Mouse (Mus musculus) embryo, embryonic 11.5 days (tissue): ENCODE results near the gene Klrb1a.
"Not testable (repeated sequence)": the region's sequence is repeated elsewhere in the genome, so short reads cannot be mapped to it uniquely, and the experiment has no call there.

Experiments used
- DNase-seq: peaks from one replicate; pipeline ENCODE4 v3.0.0-alpha.2; 2012; ENCODE audit warnings: low read depth, low spot score

Gene Klrb1a

DNA sequence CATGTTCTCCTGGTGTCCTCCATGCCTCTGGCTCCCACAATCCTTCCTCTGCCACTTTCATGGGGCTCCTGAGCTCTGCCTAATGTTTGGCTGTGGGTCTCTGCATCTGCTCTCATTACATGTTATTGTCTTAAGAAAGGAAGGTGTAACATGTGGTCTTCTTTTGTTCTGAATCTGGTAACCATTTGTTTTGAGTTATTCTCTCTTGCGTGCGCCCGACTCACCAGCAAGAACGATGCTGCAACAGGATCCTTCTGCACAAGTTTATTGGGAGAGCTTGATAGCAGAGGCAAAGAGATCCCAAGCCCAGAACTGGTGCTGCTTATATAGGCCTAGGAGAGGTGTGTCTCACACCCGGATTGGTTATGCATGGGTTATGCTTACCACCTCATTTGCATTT lies at the start of gene Klrb1a:
TSS of gene Klrb1a (minus strand) at position 101 of the 400 bp plus-strand sequence.
- DNase-seq: not testable (repeated sequence)

DNA sequence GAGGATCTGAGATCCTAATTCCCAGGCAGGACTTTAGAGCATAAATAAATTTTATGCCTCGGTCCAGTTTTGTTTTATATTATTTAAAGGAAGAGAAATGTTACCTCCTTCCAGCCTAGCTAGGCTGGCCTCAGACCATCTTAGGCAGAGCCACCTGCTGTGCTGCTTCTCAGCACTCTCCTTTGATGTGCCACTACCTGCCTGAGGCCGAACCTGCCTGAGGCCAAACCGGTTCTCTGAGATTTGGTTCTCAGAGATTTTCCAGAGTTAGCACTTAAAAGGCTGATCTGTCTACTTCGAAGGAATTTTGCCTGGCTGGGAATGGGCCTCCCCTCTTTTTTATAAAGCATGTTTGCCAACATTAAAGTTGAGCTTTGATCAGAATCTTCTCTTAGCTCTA lies 46.6 kb upstream of the Klrb1a start:
- no peak for DNase-seq

DNA sequence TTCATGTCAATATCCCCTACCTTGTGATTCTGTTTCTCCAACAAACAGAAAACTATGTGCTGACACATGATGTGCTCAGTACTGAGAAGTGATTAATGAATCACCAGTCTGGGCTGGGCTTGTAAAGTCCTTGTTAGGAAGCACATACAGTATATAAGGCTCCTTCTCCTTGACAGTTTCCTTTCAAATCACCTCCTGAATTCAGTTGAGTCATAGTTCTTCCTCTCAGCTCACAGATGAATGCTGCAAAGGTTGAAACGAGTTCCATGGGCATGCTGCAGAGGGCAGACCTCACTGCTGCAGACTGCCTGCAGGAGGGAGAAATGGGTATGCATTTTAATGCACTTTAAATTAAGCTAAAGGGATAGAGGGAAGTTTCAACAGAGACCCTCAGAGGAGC lies 38.9 kb upstream of the Klrb1a start, which contains the start of gene Clec2h:
TSS of gene Clec2h (plus strand) at position 180 of the 400 bp plus-strand sequence.
- DNase-seq: no peak

DNA sequence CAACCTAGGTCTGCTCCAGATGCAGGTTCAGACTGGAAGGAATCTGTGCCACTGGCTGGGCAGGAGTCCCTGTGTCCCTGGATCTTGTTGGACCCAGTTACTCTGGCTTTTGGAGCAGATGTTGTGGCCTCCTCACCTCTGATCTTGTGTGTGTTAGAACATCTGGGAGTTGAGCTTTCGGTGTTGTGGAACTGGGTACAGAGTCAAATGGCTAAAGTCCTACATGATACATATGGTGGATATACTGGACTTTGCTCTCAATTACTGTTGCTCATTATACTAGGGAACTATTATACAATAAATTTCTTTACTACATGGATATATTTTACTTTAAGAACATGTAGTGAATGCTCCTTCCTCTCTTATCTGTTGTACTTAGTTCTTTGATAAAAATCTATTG lies 37.9 kb upstream of the Klrb1a start:
- no peak for DNase-seq

DNA sequence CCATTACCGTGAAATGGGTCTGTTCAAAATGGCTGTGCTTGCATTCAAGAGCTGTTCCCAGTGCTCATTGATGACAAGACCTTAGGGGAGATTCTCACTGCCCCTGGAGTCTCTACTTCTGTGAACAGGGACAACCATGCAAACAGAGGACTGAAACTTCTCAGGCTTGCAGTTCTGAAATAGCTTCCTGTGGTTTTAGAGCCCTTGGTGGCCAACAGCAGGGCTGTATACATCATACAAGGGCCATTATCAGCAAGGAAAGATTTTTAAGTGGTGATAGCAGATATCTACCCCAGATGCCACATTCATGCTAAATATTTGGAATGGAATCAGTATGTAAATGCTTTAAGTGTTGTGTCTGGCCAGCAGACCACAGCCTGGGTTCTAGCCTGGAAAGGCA lies 29.6 kb upstream of the Klrb1a start:
- no peak for DNase-seq

DNA sequence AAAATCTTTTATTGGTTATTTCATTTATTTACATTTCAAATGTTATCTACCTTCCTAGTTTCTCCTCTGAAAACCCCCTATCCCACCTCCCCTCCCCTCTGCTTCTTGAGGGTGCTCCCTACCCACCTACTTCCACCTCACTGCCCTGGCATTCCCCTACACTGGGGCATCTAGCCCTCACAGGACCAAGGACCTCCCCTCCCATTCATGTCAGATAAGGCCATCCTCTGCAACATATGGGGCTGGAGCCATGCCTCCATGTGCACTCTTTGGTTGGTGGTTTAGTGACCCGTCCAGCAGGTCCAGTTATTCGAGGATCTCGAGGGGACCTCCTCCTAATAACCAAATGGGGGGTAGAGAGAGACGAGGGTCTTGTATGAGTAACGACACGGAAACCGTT lies 27.5 kb upstream of the Klrb1a start:
- DNase-seq: not testable (repeated sequence)

DNA sequence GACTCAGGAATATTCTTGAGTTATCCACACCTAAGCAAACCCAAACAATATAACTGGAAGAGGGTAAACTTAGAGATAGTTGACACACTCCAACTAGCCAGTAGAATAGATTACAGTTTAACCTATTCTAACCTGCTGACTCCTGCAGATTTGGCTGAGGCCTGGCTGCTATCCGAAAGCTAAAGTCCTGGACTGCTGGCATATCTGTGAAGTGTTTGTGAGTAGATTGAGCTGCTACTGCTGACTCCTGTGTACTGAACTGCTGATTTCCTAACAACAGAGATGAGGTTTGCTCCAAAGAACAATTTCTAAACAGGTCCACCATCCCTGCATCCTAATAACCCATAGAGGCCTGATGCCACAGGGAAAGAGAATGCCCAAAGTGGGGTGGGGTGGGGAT lies 26.9 kb upstream of the Klrb1a start:
- DNase-seq: no peak

DNA sequence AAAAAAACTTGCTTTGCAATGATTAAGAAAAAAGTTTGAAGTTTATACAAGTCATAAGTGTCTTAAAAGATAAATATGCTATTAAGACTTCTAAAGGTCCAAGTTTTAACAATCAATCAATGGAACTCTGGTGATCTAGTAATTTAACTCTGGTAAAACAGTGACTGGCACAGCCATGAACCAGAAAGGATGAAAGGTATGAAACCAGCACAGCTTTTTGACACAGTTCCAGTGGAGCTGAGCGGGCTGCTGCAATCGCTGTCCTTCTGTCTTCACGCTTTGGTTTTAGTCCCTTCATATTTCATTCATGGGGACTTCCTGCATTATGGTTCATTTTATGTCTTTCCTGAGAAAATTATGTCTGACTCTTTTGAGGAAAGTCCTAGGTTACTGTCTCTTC lies 26.3 kb upstream of the Klrb1a start:
- DNase-seq: no peak

DNA sequence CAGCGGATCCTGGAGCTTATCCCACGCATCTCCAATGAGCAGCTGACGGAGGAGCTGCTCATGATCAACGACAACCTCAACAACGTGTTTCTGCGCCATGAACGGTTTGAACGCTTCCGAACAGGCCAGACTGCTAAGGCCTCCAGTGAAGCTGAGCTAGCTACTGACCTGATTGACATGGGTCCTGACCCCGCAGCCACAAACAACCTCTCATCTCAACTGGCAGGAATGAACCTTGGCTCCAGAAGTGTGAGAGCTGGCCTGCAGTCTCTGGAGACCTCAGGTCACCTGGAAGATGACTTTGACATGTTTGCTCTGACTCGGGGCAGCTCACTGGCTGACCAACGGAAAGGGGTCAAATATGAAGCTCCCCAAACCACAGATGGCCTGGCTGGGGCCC lies 22.4 kb upstream of the Klrb1a start:
- DNase-seq: not testable (repeated sequence)

DNA sequence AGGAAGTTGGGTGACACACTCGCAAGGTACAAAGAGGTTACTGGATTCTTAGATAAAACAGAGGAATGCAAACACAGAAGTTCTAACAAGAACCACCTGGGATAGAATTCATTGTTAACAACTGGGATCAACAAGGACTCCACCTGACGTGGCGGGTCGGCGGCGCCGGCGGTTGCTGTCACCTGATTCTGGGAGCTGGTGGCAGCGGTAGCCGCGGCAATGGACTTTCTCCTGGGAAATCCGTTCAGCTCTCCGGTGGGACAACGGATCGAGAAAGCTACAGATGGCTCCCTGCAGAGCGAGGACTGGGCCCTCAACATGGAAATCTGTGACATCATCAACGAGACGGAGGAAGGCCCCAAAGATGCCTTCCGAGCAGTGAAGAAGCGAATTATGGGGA lies 21.4 kb upstream of the Klrb1a start:
- not testable (repeated sequence) for DNase-seq

DNA sequence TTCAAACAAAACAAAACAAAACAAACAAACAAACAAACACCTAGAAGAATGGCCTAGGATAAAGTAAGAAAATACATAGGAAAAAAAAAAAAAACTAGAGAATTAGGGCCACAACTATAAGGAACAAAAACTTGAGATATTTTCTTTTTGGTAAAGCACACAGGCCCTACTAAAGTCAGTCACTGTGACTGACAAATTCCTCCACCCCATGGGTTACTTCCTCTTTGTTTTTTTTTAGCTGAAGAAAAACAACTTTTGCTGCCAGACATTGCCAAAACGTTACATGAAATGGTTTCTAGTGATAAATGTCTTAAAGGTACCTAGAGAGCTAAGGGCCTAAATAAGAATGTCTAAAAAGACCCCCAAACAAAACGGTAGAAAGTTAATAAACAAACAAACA lies 20.7 kb upstream of the Klrb1a start:
- DNase-seq: no peak

DNA sequence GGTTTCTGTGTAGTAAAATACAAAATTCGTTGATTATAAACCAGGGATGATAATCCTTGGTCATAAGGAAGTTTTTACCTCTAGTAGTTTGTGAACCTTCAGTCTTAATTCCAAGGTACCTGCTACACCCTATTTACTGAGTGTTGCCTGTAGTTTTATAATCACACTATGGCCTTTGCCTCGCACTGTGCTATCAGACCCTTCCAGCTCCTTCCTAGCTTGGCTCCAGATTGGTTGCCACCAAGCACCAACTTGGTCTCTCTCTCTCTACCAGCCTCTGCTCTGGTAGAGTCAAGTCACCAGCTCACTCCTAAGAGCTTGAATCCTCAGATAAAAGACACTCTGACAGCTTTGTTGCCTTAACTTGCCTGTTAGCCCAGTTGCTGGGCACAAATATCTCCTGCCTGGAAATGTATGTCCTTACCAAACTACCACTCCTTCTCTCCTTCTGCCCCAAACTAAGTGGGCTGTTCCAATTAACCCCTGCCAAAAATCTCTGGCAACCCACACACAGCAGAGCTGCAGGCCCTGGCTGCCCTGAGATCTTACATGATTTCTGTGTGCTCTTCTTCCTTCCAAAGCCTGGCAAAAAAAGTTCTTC lies 17.9 kb upstream of the Klrb1a start:
- no peak for DNase-seq

DNA sequence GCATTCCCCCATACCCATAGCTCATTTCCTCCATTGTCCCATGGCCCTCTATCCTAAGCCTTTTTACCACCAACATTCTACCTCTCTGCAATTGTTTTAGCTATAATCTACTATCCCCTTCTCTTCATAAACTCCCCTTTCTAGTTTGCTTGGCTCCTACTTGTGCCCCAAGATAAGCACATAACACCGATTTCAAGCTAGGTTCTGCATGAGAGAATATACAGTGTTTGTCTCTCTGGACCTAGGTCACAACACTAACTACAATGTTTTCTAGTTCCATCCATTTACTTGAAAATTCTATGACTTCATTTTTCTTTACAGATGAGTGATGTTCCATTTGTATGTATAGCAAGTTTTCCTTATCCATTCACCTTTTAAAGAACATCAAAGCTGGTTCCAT lies 17.3 kb upstream of the Klrb1a start:
- DNase-seq: no peak

DNA sequence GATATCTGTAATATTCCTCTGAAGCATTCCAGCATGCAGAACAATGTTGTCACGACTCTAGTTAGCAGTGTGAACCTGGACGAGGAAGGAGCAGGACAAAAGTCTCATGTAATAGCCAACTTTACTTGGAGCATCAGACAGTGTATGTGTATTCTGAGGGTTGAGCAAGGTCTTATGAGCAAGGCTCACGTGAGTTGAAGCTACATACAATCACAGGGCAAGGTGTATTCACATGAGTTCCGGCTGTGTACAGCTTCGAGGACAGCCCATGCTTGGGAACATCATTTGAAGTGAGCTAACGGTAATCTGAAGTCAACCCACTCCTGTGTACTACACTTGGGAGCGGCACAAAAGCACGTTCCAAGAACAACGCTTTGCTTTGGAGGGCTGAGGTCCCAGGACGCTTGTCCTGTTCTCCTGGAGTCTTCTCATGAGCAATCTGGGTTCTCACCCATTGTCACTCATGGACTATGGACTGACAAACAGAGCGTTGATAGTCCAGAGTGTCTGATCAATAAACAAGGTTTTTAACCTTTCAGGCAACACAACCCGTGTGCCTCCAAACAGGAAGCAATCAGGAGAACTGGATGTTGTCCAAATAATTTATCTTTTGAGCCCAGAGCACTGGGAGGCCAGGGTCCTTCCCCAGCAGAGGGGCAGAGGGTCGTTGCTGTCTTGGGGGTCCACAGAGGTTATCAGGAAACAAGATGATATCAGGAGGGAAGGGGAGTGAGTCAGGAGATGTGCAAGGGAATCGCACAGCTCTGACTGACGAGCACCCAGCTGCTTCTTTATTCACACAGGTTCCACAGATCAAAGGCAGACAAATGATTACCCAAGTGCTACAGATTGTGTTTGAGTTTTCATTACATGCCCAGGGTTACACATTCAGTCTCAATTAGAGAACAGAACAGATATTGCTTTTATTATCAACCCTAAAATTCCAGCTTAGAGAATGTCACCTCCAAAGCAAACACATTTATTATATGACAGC lies 7.9 kb upstream of the Klrb1a start:
- not testable (repeated sequence) for DNase-seq

DNA sequence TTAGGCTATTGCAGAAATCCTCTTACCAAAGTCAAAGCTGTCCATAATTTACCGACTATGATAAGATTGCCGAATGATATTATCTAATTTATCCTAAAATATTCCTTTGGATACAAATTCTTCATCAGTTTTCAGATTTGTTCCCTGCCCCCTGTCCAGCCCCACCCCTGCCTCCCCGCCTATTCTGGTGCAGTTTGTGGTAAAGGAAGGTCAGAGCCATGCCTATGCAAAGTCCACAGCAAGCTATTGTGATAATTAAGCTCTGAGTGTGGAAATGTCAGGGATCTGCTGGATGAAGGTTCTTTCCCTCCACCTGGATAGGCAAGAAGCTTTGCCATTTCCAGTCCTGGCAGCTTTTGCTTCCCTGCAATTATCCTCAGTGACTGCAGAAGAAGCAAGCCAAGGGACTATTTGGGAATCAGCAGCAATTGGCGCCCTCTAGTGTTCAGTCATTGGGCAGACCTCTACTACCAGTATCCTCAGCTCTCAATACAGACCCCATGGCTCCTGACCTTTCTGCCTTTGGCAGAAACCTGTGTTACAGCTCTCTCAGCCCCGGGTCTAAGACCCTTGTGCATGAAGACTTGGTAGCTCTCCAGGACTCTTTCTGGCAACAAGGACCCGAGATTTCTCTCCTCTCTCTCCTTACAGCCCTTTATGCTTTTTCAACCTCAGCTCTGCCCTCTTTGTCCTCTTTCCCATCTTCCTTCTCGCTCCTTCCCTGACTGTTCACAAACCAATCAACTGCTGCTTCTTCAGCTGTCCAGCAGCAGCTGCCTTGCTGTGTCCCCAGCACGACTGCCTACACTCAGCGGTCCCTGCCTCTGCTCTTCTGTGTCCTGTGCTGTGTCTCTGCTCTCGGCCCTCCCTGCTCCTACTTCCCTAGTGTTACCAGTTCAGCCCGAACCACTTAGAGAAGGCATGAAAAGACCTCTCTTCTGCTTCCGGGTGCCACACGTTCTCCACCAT lies 6.7 kb upstream of the Klrb1a start:
- DNase-seq: peak; percentile 46

DNA sequence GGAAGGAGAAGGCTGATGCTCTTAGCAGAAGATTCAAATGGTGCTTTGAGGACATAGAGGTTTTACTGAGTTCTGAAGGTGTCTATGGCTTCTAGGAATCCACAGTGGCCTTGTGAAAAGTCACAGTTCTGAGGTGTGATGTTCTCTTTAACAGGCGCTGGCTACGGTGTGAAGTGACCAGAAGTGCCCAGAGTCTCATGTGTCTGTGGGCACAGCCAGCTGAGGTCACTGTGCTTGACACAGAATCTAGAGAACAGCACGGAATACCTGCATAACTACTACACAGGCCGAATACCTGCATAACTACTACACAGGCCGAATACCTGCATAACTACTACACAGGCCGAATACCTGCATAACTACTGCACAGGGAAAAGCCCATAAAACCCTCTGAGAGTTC lies 1.9 kb upstream of the Klrb1a start:
- DNase-seq: not testable (repeated sequence)

DNA sequence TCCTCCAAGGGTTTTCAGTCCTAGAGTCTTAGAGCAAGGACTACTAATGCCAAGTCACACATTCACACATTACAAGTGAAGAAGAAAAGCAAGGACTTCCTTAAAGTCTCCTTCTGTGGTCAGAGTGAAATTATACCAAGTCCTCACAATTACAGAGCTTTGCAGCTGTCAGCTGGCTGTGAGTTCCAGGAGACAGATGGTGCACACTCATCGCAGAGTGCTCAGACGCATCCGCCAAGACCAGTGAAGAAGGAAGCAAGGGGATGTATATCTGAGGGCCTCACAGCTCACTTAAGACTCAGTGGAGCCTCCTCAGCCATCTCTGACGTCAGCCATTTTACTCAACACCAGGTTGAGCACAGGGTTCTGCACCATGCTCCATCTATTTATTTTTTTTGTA lies 1.1 kb upstream of the Klrb1a start:
- no peak for DNase-seq

DNA sequence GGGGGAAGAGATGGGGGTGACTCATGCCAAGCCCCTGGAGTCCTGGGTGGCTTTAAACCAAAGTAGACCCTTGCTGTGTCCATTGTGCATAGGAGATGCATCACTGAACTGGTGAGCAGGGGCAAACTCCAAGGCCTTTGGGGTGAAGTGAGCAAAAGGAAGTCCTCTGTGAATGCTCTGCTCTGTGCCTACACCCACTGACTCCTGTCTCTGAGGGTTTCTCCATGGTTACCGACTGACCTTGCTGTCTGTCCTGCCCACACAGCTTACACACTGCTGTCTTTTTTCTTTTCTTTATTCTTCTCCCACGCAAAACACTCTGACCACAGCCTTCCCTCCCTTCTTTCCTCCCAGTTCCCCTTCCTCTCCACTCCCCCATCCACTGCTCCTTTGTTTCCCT lies 600 bp downstream of the Klrb1a start:
- DNase-seq: no peak

DNA sequence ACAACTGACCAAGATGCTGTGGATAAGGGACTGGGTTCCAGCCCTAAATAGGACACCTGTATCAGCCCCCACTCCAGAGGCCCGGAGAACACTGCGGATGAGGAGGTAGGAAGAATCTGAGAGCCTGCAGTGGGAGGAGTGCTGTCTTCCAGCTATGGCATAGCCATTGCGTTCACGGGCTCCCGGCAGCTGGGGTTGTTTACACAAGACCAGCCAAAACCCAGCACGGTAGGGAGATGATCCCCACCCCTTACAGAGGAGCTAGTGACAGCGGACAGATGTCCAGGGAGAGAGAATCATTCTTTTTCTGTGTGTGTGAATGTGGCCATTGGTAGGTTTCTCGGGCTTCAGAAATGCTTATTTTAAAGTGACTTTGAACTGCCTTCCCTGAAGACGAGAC lies 17.0 kb downstream of the Klrb1a start:
- DNase-seq: no peak

DNA sequence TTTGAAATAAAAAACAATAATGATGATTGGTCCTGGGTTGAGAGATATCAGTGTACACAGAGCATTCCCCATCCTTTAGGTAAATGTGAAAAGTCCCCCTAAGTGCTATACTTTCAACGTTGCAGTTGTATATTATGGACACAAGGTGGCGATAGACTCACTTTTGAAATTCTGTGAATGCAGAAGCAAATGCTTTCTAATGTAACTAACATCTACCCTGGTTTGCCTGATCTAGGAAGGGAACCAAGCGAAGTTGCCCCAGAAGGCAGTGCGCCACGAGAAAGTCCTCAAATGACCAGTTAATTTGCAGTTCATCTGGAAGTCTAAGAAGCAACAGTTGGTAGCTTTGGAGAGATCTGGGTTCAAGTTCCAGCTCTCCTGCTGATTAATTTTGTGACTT lies 18.8 kb downstream of the Klrb1a start:
- peak; percentile 14 for DNase-seq

DNA sequence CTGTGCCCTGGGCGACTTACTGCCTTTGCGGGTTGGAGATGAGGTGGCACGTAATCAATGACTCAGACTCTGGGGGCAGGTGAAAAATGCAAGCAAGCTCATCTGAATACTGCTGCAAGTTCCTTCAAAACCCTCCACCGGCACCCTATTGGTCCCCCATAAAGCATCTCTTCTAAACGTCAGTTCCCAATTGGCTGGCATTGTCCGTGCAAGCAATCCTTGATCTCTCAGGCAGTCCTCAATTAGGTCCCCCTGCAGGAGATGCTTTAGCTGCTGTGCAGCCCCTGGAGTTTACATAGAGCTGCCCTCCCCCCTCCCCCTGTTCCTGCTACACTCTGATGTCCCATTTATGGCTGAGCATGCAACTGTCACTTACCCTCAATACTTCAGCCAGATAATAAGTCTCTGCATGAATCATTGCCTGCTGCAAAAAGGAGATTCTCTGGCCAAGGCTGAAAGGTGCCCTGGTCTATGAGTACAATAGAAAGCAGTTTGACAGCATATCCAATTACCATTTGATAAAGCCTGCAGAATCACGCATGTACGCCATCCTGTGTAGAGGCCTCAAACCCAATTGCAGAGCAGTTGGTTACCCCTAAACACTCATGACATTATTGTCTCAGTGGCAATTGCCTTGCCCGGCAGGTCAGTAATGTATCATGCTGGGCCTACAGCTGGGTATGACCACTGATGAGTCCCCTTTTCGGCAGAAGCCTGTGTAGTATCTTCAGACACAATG lies 20.7 kb downstream of the Klrb1a start:
- no peak for DNase-seq
